Mouse (Mus musculus): ENCODE results near the gene Pitpnc1.

Gene Pitpnc1

DNA sequence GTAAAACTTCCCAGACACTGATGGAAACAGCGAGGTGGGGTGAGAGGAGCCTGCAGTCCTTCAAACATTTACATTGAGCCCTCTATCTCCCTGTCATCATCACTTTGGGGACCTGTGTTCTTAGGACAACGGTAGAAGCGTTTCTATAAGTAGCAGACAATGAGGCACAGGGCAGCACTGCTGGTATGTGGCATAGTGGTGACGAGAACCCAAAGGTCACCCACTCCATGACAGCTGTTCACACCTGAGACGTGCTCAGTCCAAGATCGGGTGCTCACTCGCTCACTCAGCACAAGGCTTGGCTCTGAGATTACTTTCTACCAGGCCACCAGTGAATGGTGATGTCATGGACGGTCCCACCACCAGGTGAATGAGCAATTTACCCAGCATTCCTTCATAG is 286.7 kb downstream of the Pitpnc1 start:
- no peak for DNase-seq (ENCODE audit: extremely low spot score, low read depth, low spot score)

DNA sequence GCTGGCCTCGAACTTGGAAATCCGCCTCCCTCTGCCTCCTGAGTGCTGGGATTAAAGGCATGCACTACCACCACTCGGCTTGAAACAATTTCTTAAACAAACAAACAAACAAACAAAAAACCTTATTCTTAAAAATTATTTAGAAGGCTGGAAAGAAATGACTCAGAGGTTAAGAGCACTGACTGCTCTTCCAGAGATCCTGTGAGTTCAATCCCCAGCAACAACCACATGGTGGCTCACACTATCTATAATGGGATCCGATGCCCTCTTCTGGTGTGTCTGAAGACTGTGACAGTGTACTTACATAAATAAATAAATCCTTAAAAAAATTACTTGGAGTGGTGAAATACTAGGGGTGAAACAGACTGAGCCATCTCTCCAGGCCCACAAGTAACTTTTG is 309.3 kb downstream of the Pitpnc1 start:
- no peak for DNase-seq (ENCODE audit: extremely low spot score, low read depth, low spot score)

DNA sequence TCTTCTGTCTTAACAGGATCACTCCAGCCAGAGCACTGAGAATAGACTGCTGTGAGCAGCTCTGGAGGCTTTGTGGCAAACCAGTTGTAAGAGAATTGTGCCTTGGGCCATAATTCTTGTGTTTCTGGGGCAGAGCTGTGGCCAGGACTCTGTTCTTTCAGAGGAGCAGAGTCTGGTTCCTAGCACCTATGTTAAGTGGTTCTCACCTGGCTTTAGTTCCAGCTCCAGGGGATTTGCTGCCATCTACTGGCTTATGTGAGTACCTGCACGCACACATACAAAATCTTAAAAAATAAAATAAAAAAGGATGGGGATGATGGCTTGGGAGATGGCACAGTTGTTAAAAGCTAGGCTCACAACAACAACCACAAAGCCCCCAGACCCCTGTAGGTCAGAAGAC is 311.5 kb downstream of the Pitpnc1 start:
- no peak for DNase-seq (ENCODE audit: extremely low spot score, low read depth, low spot score)

All from hindlimb bud, embryonic 11.5 days (tissue).